Mouse (Mus musculus) olfactory bulb, adult 2 months (tissue): Measurements from ENCODE around the gene Fkbp8.

Source experiments
- CTCF ChIP-seq: fragments of 200-500 bp; IDR thresholded peaks from 2 replicates; pipeline ENCODE4 v1.5.1; 2012; ENCODE audit warnings: low read depth, mild to moderate bottlenecking, low read length, moderate library complexity; ENCODE audit not compliant: insufficient read depth
- POLR2A ChIP-seq: fragments of 200-500 bp; IDR thresholded peaks from 2 replicates; pipeline ENCODE4 v1.6.1; 2012; ENCODE audit warnings: mild to moderate bottlenecking, low read depth, low read length, moderate library complexity; ENCODE audit not compliant: insufficient read depth

DNA sequence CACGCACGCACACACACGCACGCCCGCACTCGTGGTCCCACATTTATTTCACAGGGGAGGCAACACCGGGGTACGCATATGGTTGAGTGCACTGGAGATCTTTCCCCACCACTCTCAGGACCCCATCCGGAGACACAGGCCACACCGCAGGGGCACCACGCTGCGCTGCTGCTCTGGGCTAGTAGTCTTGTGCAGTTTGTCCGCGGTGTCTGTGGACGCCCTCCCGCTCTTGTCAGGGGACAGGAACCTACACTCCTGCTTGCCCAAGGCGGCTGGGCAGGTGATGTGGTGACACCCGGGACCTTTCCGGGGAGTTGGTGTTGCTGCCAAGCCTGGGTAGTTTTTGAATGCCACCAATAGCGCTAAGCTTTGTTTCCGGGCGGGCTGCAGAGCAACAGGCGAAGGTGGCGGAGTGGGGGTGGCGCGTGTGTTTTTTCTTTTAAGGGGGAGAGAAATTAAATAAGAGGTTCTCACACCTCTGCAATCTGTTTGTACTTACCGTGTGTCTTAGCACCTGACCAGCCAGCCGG is 33.0 kb upstream of the Fkbp8 start:
- TF ChIP-seq POLR2A (no peak), CTCF (no peak)
